Mouse (Mus musculus) frontal cortex, adult 2 months (tissue): Measurements from ENCODE around the gene Jarid2. TPM values are rescaled to one million over a fixed set of nuclear protein-coding genes. Genes with fewer than 3 reads are reported as not detected.
"Not testable (repeated sequence)": the region's sequence is repeated elsewhere in the genome, so short reads cannot be mapped to it uniquely, and the experiment has no call there.

ENCODE experiments used
- DNase-seq, 2 experiments: peaks; one replicate each; pipeline ENCODE4 v3.0.0; 2022; ENCODE audit warnings: low spot score in 1 of 2; ENCODE audit errors: extremely low spot score in 1 of 2
- polyA plus RNA-seq: library from polyadenylated mRNA; depleted of rRNA; stranded (reverse); fragments of >200 nt; gene quantifications from 2 replicates; pipeline ENCODE4 v1.2.3, GENCODE M21; 2012; rRNA removed

The Jarid2 gene
- polyA plus RNA-seq: 25.2 and 27.7 TPM in 2 replicates

DNA sequence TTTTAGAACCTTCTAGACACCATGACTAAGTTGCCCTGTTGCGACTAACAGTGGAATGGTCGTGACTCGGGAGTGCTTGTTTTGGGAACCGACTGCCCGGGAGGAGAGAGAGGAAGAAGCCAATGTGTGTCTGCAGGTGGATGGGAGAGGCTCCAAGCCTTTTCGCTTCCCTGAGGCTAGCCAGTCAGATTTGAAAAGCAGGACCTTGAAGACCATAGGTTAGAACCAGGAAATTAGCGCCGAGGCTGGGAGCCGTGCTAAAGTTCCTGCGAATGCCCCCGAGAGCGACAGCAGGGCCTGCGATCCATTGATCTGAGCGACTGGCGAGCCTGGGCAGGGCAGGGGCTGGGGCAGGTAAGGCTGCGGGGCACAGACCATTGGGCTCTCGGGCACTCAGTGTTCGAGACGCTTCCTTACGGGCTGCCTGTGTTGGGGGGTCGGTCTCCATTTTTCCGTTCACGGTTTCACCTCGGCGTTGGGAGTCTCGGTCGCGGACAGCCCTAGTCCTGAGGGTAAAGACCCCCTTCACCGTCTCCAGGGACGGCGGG, at the start of gene Jarid2:
Gene Jarid2, plus strand, starts transcription at position 51 of the 548 bp plus-strand sequence.
- no peak for DNase-seq

DNA sequence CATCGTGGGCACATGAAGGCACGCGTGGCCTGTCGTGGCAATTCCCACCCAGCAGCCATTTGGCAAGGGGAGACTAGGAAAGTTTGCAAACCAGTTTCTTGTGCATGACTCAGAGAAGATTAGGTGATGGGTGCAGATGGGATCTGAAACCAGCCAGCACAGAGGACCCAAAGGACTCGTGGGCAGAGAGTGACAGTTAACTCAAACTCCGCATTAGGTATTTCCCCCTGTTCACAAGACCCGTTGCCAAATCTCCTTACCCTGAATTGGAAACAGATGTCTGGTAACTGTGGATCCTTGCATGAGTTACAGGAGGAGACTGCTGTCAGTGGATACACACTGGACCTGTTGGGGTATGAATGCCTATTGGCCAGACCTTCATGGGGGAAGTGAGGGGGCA, 48.2 kb upstream of the Jarid2 start:
- DNase-seq: peak in 1 of 2 experiments; percentile 4

DNA sequence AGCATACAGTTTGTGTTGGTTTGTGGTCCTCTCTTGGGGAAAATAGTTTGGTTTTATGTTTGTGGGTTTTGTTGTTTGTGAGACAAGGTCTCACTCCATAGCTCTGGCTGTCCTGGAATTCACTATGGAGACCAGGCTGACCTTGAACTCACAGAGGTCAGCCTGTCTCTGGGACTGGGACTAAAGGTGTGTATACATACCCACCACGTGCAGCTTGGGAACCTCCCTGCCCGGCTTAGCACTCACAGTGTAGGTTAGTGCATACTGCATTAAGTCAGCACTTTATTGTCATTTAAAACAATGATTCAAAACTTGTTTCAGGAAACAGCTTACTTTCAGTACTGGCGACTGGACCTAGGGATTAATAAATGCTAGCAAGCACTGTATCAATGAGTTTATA, 41.1 kb upstream of the Jarid2 start:
- no peak for DNase-seq

DNA sequence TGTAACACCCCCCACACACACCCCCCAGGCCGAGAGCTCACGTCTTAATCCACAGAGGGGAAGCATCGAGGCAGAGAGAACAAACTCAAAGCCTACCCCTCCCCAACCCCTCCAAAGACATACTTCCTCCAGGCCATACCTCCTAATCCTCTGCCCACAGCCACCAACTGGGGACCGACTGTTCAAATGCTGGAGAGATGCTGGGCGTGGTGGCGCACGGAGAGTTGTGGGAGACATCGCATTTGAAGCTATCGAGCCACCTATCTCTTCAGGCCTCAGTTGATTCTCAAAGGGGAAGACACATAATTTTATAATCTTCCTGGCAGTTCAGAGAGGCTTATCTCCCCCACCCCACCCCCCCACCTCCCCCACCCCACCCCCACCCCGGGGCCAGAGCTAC, 31.6 kb upstream of the Jarid2 start:
- DNase-seq: no peak

DNA sequence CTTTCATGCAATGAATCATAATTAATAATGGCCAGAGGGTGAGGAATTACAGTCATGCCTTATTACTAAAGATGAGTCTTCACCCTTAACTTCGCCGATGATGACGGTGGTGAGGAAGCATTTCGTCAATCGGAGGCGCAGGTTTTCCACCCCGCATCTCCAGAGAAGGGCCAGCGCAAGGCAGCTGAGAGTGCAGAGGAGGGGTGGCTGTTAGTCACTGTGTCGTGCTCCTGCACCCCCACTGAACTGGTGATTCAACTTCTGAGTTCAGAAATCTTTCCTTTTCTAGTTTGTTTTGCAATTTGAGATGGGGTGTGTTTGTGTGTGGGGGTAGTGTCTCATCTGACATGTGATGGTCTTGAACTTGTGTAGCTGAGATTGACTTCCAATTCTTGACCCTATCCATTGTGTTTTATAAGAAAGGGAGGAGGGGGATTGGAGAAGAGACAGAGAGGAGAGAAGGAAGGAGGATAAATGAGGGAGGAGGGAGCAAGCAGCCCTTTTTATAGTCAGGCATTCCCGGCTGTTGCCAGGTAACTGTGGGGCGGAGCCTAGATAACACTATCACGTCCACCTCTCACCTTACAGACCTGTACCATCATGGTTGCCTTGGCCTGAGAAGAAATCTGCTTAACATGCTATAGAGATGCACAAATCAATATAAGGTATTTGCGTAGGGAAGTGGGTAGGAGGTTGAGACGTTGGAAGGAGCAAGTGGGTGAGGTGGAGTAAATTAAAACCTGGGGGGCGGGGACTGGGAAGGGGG, 25.1 kb upstream of the Jarid2 start:
- peak in 1 of 2 experiments; percentile 27 for DNase-seq

DNA sequence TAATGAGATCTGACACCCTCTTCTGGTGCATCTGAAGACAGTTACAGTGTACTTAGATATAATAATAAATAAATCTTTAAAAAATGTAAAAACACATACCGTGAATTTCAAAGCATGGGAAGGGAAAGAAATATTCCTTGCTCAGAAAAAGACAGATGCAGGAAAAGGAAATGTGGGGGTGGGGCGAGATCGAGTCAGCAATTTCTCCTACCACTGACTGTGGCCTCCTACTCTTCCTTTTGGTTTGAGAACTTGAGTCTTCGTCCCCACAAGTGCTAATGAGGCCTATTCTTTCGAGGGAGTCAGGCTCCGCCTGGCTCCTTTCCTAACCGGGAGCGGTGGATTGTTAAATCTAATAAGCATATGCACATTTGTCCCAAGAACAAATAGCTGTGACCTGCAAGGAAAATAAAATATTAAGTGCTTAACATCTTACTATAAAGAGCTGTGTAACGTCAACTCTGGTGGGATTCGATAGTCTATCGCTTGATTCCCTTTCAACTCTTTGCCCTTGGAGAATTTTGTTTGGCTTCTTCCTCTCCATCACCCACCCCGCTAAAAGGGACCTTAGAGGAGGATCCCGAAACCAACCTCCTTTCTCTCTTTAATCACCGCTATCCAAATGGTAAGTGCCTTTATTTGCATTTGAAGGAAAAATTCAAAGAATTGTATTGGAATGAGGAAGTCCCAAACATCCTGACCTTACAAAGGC, 24.1 kb upstream of the Jarid2 start:
- DNase-seq: peak in 1 of 2 experiments; percentile 63

DNA sequence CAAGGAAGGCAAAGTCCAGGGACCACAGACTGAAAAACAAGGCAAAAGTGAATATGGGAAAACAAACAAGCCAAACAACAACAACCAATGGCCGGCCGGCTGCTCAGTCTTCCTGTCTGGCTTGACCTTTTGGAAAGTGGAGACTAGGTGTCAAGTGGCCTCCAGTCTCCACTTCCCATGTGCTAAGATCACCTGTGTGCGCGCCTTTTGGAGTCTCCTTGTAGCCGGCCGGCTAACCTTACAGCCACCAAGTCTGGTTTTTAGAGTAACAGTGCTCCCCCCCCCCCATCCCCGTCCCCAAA, 23.6 kb upstream of the Jarid2 start:
- DNase-seq: no peak

DNA sequence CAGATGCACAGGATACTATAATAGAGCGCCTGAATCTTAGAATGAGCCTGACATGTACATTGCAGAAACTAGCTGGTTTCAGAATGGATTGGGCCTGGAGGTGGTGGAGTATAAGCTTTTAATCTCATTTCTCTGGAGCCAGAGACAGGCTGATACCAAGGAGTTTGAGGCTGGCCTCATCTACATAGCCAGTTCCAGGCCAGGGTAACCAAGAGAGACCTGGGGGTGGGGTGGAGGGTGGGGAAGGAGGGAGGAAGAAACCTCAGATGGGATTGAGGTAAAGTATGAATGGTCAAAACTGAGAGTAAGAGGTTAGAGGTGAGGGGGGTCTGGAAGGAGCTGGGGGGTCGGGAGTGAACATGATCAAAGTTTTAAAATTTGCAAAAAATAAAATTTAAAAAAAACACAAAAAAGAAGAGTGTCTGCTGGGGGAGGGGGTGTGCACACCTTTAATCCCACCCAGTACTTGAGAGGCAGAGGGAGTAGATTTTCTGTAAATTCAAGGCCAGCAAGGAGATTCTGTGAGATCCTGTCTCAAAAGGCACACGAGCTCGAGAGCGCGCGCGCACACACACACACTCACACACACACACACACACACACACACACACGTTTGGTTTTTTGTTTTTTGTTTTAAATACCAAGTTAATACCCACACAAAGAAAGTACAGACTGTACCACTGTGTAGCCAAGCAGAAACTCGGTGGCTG, 22.9 kb upstream of the Jarid2 start:
- no peak for DNase-seq

DNA sequence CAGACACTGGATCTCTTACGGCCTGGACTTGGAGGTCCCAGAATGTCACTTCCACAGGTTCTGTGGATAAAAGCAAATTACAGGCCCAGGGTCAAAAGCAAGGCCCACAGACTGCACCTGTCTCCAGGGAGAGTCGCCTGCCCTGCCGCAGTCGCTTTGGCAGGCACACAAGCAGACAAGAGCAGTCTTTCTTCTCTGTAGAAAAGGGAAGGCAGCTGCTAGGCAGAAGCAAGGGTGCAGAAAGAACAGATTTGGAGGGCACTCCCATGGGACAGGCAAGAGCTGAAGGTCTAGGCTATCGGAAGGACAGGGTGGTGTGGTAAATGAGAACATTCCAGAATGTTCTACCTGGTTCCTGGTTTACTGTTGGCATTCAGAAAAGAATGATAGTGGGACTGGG, 22.1 kb upstream of the Jarid2 start:
- DNase-seq: no peak

DNA sequence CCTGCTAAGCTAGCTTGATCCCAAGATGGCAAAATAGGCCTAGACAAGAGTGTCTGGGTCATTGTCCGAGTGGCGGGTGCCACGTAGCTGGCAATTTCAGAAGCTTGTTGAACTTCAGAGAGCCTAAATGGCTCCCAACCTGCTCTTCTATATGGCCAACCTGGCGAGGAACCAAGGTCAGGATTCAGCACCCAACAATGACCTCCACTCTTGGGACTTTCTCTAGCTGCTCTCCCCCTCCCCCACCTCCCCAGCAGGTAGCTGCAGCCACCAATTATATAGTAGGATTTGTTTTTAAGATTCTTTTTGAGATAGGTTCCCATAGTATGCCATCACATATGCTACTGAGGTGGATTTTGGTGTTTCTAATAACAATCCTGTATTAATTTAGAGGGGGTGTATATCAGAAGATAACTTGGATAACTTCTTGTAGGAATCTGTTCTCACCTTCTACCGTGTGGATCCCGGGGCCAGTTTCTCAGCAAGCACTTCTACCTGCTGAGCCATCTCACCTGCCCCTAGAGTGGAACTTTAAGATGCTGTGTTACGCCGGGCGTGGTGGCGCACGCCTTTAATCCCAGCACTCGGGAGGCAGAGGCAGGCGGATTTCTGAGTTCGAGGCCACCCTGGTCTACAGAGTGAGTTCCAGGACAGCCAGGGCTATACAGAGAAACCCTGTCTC, 20.8 kb upstream of the Jarid2 start:
- DNase-seq: no peak

DNA sequence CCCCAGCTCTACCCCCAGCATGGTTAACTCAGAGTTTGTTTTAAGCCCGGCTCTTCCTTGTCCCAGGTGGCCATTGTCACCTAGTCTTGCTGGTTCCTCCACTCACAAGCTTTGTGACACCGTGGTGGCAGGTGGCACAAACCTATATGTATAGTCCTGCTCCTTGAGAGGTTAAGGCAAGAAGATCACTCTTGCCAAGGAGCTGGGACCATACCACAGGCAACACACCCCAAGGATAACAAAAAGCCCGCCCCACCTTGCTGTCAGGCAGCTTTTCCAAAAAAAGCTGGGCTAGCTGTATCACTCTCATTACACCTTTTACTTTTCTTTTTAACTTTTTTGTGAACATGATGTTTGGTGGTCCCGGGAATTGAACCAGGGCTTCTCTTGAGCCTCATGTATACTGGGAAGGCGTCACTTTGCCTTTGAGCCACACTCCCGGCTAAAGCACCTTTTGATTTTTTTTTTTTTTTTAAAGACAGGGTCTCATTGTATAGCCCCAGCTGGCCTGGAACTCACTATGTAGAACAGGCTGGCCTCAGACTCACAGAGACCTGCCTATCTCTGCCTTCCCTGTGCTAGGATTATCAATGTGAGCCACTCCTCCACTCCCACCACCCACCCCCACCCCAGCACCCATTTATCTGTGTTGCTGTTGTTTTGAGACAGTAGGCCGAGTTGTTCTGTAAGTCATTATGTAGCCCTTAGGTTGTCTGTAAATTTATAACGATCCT, 19.4 kb upstream of the Jarid2 start:
- DNase-seq: no peak

DNA sequence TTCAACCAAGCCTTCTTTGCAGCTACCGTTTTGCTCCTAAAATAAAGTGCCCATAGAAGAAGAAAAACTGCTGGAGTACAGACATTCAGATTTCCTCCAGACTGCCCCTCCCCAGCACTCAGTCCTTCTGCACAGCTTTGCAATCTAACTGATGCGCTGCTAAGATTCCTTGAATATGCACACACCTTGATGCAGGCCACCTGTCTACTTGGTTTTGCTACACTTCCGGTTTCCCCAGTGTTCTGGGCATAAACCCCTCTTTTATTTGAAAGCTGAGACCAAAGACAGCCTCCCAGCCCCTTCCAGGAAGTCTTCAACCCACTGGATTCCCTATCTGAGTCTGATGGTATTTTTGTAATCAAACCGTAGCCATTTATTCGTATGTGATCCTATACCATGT, 18.2 kb upstream of the Jarid2 start:
- no peak for DNase-seq

DNA sequence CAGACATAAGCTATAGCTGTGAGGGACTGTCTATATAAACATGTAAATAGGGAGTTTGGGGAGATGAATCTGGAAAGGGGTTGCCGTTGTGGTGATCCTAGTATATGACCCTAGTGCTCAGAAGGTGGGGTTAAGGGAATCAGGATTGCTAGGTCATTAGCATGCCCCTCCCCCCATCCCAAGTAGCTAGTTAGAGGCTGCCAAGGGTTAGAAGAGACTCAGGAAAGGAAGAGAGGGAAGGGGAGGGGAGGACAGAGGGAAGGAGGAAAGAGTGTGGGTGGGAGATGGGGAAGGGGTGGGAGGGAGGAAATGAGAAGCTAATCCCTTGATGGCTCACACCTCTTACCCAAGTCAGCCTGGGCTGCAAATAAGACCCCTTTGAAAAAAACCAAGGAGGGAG, 17.4 kb upstream of the Jarid2 start:
- no peak for DNase-seq

DNA sequence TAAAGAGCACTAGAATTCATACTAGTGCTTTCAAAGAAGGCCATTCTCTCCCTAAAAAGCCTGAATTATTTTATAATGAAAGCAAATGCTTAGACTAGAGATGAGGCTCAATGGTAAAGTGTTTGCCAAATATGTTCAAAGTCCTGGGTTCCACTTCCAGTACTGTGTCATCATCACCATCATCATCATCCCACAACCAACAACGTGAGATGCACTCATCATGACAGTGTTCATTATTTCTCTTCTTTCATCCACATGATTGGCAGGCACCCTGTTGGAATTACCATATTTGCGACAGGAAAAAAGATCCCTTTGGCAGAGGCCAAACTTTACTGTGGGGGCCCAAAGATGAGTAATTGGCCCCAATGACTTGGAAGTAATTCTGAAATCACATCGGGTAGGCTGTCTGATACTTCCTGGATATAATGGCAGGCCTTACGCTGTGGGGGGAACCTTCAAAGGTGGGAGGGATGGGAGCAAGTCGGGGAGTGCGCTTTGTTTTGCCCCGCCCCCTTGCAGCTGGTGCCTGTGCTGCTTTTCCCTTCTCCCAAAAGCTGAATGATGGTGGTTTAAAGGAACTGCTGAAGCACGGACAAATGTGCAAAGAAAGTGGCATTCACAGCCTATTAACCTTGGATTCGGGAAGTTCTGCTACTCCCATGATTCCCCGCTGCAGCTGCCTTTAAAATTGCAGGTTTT, 13.9 kb upstream of the Jarid2 start:
- no peak for DNase-seq

DNA sequence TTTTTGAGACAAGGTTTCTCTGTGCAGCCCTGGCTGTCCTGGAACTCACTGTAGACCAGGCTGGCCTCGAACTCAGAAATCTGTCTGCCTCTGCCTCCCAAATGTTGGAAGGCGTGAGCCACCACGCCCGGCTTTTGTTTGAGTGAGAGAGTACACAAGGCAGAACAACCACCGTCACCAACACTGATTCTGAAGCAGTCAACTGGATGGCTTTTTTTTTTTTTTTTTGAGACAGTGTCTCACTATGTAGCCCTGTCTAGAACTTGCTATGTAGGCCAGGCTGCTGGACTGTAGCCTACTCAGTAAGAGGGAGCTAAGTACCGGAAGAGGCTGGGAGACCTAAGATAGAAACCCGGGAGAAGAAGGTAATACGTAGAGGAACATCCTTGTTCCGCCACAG, 11.4 kb upstream of the Jarid2 start:
- DNase-seq: no peak

DNA sequence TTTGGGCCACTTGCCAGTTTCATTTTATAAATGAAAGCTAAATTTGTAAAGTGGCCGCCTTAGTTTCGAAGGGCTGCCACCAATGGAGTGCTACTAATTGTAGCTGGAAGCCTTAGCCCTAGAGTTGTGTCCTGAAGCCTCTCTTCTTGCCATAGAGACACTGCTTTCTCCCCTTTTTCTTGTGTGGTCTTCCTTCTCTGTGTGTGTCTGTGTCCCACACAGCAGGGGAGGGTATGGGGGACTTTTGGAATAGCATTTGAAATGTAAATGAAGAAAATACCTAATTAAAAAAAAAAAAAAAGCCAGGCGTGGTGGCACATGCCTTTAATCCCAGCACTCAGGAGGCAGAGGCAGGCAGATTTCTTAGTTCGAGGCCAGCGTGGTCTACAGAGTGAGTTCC, 10.8 kb upstream of the Jarid2 start:
- DNase-seq: not testable (repeated sequence)

DNA sequence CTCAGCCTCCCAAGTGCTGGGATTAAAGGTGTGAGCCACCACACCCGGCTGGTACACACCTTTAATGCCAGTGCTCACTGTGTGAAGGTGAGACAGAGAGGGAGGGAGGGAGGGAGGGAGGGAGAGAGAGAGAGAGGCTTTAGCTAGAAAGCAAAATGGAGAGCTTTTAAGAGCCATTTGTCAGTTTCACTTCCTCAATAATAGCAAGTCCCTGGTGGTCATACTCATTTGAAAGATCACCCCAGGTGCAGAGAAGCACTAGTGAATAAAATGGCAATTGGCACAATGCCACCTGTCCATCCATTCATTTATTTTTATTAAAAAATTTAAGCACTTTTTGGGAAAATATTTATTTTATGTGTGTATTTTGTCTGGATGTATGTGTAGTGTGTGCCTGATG, 9.2 kb upstream of the Jarid2 start:
- no peak for DNase-seq

DNA sequence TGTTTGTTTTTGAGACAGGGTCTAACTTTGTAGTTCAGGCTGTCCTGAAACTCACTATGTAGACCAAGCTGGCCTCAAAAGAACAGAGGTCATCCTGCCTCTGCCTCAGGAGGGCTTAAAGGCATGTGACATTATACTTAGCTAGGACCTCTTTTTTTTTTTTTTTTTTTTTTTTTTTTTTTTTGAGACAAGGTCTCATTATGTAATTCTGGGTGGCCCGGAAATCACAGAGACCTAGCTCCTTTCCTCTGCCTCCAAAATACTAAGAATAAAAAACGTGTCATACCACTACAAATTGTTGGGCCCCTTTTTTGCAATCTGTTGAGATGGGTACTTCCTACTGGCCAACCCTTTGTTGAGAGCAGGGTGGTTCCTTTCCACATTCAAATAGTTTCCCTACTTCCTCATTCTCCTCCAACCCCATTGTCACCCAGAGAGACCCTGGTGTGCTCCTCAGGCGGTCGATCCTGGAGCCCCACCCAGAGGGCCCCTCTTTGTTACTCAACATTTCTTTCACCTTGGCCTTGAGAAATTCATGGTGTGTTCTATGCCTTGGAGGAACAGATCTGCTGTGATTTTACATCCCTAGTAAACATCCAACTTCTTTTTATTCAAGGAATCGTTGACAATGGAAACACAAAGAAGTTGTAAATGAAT, 7.3 kb upstream of the Jarid2 start:
- DNase-seq: no peak

DNA sequence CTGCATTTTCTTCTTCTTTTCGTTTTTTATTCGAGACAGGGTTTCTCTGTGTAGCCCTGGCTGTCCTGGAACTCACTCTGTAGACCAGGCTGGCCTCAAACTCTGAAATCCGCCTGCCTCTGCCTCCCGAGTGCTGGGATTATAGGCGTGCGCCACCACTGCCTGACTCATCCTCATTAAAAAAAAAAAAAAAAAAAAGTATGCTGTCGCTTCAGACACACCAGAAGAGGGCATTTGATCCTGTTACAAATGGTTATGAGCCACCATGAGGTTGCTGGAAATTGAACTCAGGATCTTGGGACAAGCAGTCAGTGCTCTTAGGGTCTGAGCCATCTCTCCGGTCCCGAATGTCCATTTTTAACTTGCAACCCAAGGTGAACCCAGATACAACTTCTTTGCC, 5.8 kb upstream of the Jarid2 start:
- not testable (repeated sequence) for DNase-seq
